Mouse (Mus musculus) gastrocnemius, adult 2 months (tissue): ENCODE data around the gene Dolk. TPM values are rescaled to one million over a fixed set of nuclear protein-coding genes. Genes with fewer than 3 reads are reported as not detected.

Experiments used
- DNase-seq: peaks from one replicate; pipeline ENCODE4 v3.0.0; 2022
- H3K27ac ChIP-seq: fragments of 200-600 bp; 2 replicates; pipeline ENCODE4 v1.8.1; 2022; ENCODE audit warnings: mild to moderate bottlenecking
- H3K4me3 ChIP-seq: fragments of 200-600 bp; 2 replicates; pipeline ENCODE4 v1.8.1; 2022; ENCODE audit warnings: mild to moderate bottlenecking, moderate library complexity
- CTCF ChIP-seq: fragments of 200-600 bp; IDR thresholded peaks from 2 replicates; pipeline ENCODE4 v1.8.1; 2022; ENCODE audit warnings: antibody characterized with exemption, mild to moderate bottlenecking, moderate library complexity
- intact Hi-C: fragments of 180-260 bp; cut with DNase I; formaldehyde crosslinking; loops from one replicate; pipeline ENCODE4 v1.15.1; 2025
- total RNA-seq, 2 experiments: library from RNA; stranded (reverse); gene quantifications; 2 replicates each; pipeline ENCODE4 v1.2.3; 2021

The Dolk gene
- total RNA-seq, 2 experiments from 2014 or later, result 20.2 to 21.0 TPM

DNA sequence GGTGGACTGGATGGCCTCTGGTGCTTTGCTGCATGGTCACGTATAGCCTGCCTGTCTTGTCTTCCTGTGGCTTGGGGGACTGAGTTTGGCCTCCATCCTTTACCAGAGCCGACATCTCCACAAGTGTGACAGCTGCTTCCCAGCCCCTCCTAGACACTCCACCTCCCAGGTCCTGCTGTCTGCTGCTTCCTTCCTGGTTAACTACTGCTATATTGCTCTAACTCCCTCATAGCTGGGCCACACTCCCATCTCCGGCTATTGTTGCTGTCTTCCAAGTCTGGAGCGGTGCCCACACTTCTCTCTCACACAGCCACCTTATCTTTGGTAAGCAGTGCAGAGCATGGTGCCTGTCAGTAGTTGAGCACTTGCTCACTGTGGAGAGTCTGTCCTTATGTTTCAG lies 46.4 kb downstream of the Dolk start:
- no peak for TF ChIP-seq CTCF
- Histone ChIP-seq H3K27ac (peak overlapping the region; percentile 91), H3K4me3 (peak overlapping the region; percentile 96)
- DNase-seq, result peak; percentile 42
- intact Hi-C loops, result no loop called here

DNA sequence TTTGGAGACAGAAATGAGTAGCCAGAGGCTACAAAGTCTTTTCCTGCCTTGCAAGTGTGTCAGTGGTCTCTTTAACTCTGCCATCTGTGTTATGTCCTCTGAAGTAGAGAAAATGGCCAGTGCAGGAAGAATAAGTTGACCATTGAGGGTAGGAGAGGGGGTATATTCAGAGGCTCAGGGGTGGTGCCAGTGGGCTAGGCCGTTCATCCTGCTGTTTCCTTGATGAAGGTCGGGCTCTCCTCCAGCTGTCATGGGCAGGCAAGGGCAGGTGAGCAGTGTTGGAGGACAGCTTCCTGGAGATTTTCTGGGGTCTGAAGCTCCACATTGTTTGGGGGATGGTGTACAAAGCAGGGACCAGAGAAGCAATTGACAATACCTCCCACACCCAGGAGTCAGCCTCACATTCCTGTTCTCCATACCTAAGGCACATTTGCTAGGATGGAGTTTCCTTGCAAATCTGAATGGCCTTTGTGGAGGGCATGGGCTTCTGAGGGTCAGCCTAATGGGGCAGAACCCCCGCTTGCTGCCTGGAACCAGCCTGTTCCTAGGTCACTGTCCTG lies 47.1 kb downstream of the Dolk start:
- Histone ChIP-seq H3K27ac (peak overlapping the region; percentile 91), H3K4me3 (peak overlapping the region; percentile 96)
- no peak for DNase-seq
- intact Hi-C loops, result no loop called here
- no peak for TF ChIP-seq CTCF

DNA sequence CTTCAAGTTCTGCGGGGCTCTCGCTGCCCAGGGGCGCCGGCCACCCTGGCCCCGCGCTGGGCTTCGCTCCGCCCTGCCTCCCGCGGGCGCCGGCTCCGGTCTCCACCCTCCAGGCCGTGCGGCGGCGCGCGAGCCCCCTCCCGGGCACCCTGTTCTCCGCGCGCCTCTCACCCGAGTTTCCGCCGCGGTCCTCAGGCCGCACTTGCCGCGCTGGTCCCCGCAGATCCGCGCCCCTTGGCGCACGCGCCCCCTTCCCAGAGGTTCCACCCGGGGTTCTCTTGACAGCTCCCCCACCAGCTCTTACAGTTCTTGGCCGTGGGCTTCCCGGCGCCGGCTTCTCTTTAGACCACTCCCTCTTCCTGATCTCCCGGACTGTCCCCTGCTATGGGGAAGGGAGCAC lies 48.3 kb downstream of the Dolk start:
- TF ChIP-seq CTCF, result no peak; the same call in 1 of the 2 replicates
- H3K4me3 ChIP-seq, result peak overlapping the region; percentile 96
- intact Hi-C loops, result loop anchor here (1.0 to 2.0 kb wide), 3 partner anchors 28 to 59 kb away; partner anchors contain the start of genes Phyhd1 and Spout1
- no peak for DNase-seq
- peak overlapping the region; percentile 91 for H3K27ac ChIP-seq

DNA sequence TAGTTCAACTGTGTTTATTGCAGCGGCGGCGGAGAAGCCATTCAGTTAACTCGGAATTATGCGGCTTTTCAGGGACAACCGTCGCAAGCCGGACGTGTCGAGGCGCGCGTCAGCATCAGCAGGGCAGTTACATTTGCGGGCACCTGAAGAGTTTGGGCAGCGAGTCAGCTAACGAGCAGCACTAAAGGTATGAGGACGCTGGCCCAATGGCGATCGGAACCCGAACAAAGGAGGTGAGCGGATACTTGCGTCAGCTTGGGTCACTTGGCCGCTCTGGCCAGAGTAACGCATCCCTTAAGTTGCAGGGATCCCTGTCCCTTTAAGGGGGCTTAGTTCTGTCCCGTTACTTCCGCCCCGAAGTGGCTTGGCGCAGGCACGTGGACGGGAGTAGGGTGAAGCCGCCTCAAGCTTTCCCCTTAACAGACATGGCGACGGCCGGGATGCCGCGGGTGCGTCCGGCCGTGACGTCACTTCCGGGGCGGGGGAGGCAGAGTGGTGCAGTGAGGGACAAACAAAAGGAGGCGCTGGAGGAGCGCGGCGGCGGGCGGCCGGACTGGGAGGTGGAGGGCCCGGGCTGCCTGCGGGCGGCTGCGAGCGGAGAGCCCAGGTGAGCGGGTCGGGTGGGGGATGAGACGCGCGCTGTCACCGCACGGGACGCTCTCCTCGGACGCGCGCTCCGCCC lies 48.8 kb downstream of the Dolk start, which contains the start of gene Lrrc8a:
Gene Lrrc8a (plus strand): TSS at position 517 of the 682 bp plus-strand sequence.
- DNase-seq, result peak; percentile 100
- Histone ChIP-seq H3K27ac (peak within 1 kb of the TSS; percentile 91), H3K4me3 (peak within 1 kb of the TSS; percentile 96)
- intact Hi-C loops, result loop anchor here (1.0 to 2.0 kb wide), 3 partner anchors 29 to 59 kb away; partner anchors contain the start of genes Phyhd1 and Spout1
- TF ChIP-seq CTCF, result peak; percentile 57

DNA sequence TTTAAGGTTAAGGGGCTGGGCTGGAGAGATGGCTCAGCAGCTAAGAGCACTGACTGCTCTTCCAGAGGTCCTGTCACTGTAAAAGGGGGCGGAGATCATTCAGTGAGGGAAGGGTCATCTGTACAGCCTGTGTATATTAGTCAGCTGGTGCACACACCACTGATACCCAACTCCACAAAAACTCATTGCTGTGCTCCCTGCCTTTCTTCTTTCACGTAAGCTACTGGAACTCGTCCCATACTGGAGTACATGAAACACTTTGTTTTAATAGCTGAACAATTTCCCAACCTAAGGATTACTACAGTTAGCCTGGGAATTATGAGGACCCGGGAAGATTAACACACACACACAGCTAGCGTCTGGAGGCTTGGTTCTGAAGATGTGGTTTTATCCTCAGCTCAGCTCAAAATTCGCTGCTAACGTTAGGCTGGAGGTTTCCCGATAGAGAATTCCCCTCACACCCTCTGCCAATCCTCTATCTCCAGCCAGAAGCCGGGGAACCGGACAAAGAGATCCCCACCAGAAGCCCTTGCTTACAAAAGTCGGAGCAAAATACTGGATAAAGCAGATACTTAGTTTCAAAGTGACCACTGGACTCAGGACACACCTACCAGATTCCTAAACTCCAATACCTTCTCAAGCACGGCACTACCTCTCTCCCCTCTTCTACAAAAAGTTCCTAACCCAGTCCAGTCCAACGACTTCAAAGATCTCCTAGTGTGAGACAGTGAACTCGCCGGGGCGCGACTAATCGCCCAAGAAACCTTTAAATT lies 49.5 kb downstream of the Dolk start:
- intact Hi-C loops, result loop anchor here (1.0 to 2.0 kb wide), 3 partner anchors 30 to 58 kb away; partner anchors contain the start of genes Phyhd1 and Spout1
- Histone ChIP-seq H3K27ac (peak overlapping the region; percentile 91), H3K4me3 (peak overlapping the region; percentile 96)
- no peak for TF ChIP-seq CTCF
- DNase-seq, result no peak

DNA sequence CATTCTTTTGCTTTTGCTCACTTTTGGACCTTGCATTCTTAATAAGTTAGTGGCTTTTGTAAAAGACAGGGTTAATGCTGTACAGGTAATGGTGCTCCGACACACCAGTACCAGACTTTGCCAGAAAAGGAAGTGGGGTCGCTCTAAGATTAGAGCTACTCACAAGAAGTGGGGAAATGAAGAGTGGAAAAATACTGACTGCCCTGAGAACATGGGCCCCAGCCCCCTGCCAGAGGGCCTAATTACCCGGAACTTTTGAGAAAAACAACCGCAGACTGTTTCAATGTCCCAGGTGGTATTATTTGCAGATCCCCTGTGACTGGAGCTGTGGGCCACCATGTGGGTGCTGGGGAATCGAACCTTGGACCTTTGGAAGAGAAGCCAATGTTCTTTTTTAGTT lies 50.5 kb downstream of the Dolk start:
- H3K27ac ChIP-seq, result no peak overlapping the region
- intact Hi-C loops, result no loop called here
- TF ChIP-seq CTCF, result no peak
- no peak overlapping the region for H3K4me3 ChIP-seq
- peak; percentile 4 for DNase-seq

Other genes starting within 250 kb of the Dolk start
- 1 to 10 TPM; 4.4 to 5.0 TPM for gene Wdr34, start 237.5 kb downstream of the Dolk start, total RNA-seq
- gene Set, start 229.0 kb downstream of the Dolk start, total RNA-seq, result 100 to 1,000 TPM in 1 of 2 experiments, 10 to 100 TPM in 1; 93.8 to 110 TPM
- gene Pkn3, start 208.7 kb downstream of the Dolk start, total RNA-seq, result 1 to 10 TPM; 3.6 to 4.1 TPM
- gene Zdhhc12, start 192.7 kb downstream of the Dolk start, total RNA-seq, result 1 to 10 TPM; 2.0 to 3.5 TPM
- 10 to 100 TPM; 23.1 to 25.2 TPM for gene Zer1, start 161.7 kb downstream of the Dolk start, total RNA-seq
- gene Tbc1d13, start 152.6 kb downstream of the Dolk start, total RNA-seq, result 10 to 100 TPM; 12.9 to 17.5 TPM
- 10 to 100 TPM; 50.8 to 67.6 TPM for gene Endog, start 114.8 kb downstream of the Dolk start, total RNA-seq
- gene Spout1, start 107.9 kb downstream of the Dolk start, total RNA-seq, result 1 to 10 TPM; 4.2 to 4.5 TPM
- 10 to 100 TPM; 23.4 to 30.3 TPM for gene Kyat1, start 80.5 kb downstream of the Dolk start, total RNA-seq
- 10 to 100 TPM; 19.6 to 37.9 TPM for gene Lrrc8a, start 48.6 kb downstream of the Dolk start, total RNA-seq
- 1 to 10 TPM; 1.1 to 1.4 TPM for gene Gm28035, start 45.8 kb downstream of the Dolk start, total RNA-seq
- 10 to 100 TPM; 27.8 to 34.5 TPM for gene Phyhd1, start 20.1 kb downstream of the Dolk start, total RNA-seq
- gene Gm28038, start 5.3 kb downstream of the Dolk start, total RNA-seq, result 1 to 10 TPM in 1 of 2 experiments, not detected in 1; 1.8 TPM
- 1 to 10 TPM; 8.4 to 9.9 TPM for gene Nup188, start 63 bp upstream of the Dolk start, total RNA-seq
- gene Sh3glb2, start 73.0 kb upstream of the Dolk start, total RNA-seq, result 10 to 100 TPM; 12.7 to 18.8 TPM
- 10 to 100 TPM; 15.5 to 39.0 TPM for gene Miga2, start 77.9 kb upstream of the Dolk start, total RNA-seq
- 1 to 10 TPM; 5.3 to 6.1 TPM for gene Dolpp1, start 105.9 kb upstream of the Dolk start, total RNA-seq
- gene Crat, start 129.5 kb upstream of the Dolk start, total RNA-seq, result 100 to 1,000 TPM; 362 to 422 TPM
- gene Ptpa, start 129.7 kb upstream of the Dolk start, total RNA-seq, result 10 to 100 TPM; 48.9 to 86.1 TPM
- 1 to 10 TPM in 1 of 2 experiments, under 1 TPM in 1; 0.97 to 1.1 TPM for gene Ier5l, start 187.9 kb upstream of the Dolk start, total RNA-seq